Mouse (Mus musculus) bone marrow macrophage, adult 2 months (primary cell): Measurements from ENCODE around the gene Tuba8.

Experiments used
- CTCF ChIP-seq: IDR thresholded peaks from 2 replicates; pipeline ENCODE4 v1.5.1; 2012; ENCODE audit warnings: low read depth, mild to moderate bottlenecking, low read length, moderate library complexity
- POLR2A ChIP-seq: IDR thresholded peaks from 2 replicates; pipeline ENCODE4 v1.6.1; 2012; ENCODE audit warnings: mild to moderate bottlenecking, low read depth, low read length, borderline replicate concordance

GRCm38 (mm10) chr6:121223001-121223400 lies 12.5 kb downstream of the Tuba8 start:
- TF ChIP-seq CTCF = no peak
- TF ChIP-seq POLR2A = no peak
